Mouse (Mus musculus): ENCODE data around the gene 4930558K02Rik.

GRCm38 (mm10) chr1:161990684-161991578, 11.5 kb upstream of the 4930558K02Rik start:
- TF ChIP-seq EP300 (IDR thresholded peaks at IDR 0.05; ENCODE audit: low read depth) (no peak), CTCF (IDR thresholded peaks at IDR 0.05; ENCODE audit: low read depth) (no peak)

All from liver, postnatal 0 days (tissue).